Mouse (Mus musculus) cerebellum, postnatal 10 days (tissue): ENCODE measurements around the gene Ogn.
A peak's percentile ranks its signal among the peaks of the same experiment; 100 is the strongest.

Experiments
- DNase-seq, 2 experiments: peaks; one replicate each; pipeline ENCODE4 v3.0.0; 2021; ENCODE audit warnings: mixed read lengths in 2 of 2

Ogn gene

GRCm38 (mm10) chr13:49644731-49645529, 37.1 kb downstream of the Ogn start:
- peak in 1 of 2 experiments; percentile 42 for DNase-seq

- DNase-seq, result no peak
These were observed 38.2 kb downstream of the Ogn start for GRCm38 (mm10) chr13:49646019-49646418.

- peak in 1 of 2 experiments; percentile 13 for DNase-seq
These were observed 43.3 kb downstream of the Ogn start for GRCm38 (mm10) chr13:49651136-49651535.

- DNase-seq, result no peak
These were observed 44.0 kb downstream of the Ogn start for GRCm38 (mm10) chr13:49651781-49652351.

- peak; percentile 100 for DNase-seq
These were observed 44.8 kb downstream of the Ogn start, which contains the start of the genes Cenpp and Nol8 for GRCm38 (mm10) chr13:49652481-49653179. Gene Cenpp (minus strand): TSS chr13:49652785. Gene Nol8 (plus strand): TSS chr13:49653078.

GRCm38 (mm10) chr13:49653180-49653541, 45.3 kb downstream of the Ogn start:
- no peak for DNase-seq
